Mouse (Mus musculus): ENCODE results near the gene Pla2g2f.

Pla2g2f gene

GRCm38 (mm10) chr4:138762266-138762665 is 4.8 kb upstream of the Pla2g2f start:
- no peak for DNase-seq (ENCODE audit: low read depth, low spot score)

GRCm38 (mm10) chr4:138755983-138756382 is 1.4 kb downstream of the Pla2g2f start:
- no peak for DNase-seq (ENCODE audit: low read depth, low spot score)

GRCm38 (mm10) chr4:138755439-138755838 is 2.0 kb downstream of the Pla2g2f start:
- DNase-seq (ENCODE audit: low read depth, low spot score), result no peak

- no peak for DNase-seq (ENCODE audit: low read depth, low spot score)
Observed at GRCm38 (mm10) chr4:138754432-138754831, 3.0 kb downstream of the Pla2g2f start.

- no peak for DNase-seq (ENCODE audit: low read depth, low spot score)
Observed at GRCm38 (mm10) chr4:138753608-138754007, 3.8 kb downstream of the Pla2g2f start.

- no peak for DNase-seq (ENCODE audit: low read depth, low spot score)
Observed at GRCm38 (mm10) chr4:138752603-138753002, 4.8 kb downstream of the Pla2g2f start.

GRCm38 (mm10) chr4:138748369-138749072 is 8.9 kb downstream of the Pla2g2f start:
- DNase-seq (ENCODE audit: low read depth, low spot score), result peak; percentile 13

GRCm38 (mm10) chr4:138747851-138748250 is 9.6 kb downstream of the Pla2g2f start:
- no peak for DNase-seq (ENCODE audit: low read depth, low spot score)

GRCm38 (mm10) chr4:138746866-138747265 is 10.6 kb downstream of the Pla2g2f start:
- no peak for DNase-seq (ENCODE audit: low read depth, low spot score)

- DNase-seq (ENCODE audit: low read depth, low spot score), result no peak
Observed at GRCm38 (mm10) chr4:138745884-138746283, 11.5 kb downstream of the Pla2g2f start.

GRCm38 (mm10) chr4:138739136-138739851 is 18.1 kb downstream of the Pla2g2f start:
- DNase-seq (ENCODE audit: low read depth, low spot score), result no peak

- DNase-seq (ENCODE audit: low read depth, low spot score), result no peak
Observed at GRCm38 (mm10) chr4:138737031-138737430, 20.4 kb downstream of the Pla2g2f start, which contains the start of gene Ubxn10. TSS of gene Ubxn10 (minus strand) at chr4:138737167.

GRCm38 (mm10) chr4:138734863-138735262 is 22.6 kb downstream of the Pla2g2f start:
- no peak for DNase-seq (ENCODE audit: low read depth, low spot score)

- DNase-seq (ENCODE audit: low read depth, low spot score), result no peak
Observed at GRCm38 (mm10) chr4:138734105-138734504, 23.3 kb downstream of the Pla2g2f start.

GRCm38 (mm10) chr4:138729018-138729703 is 28.3 kb downstream of the Pla2g2f start:
- DNase-seq (ENCODE audit: low read depth, low spot score), result no peak

GRCm38 (mm10) chr4:138725751-138726150 is 31.7 kb downstream of the Pla2g2f start:
- no peak for DNase-seq (ENCODE audit: low read depth, low spot score)

GRCm38 (mm10) chr4:138725127-138725461 is 32.3 kb downstream of the Pla2g2f start:
- DNase-seq (ENCODE audit: low read depth, low spot score), result peak; percentile 58

GRCm38 (mm10) chr4:138724354-138725126 is 32.9 kb downstream of the Pla2g2f start, which contains the start of gene Pla2g2c:
TSS of gene Pla2g2c (plus strand) at chr4:138724792.
- DNase-seq (ENCODE audit: low read depth, low spot score), result peak; percentile 34

GRCm38 (mm10) chr4:138723493-138724281 is 33.7 kb downstream of the Pla2g2f start:
- DNase-seq (ENCODE audit: low read depth, low spot score), result no peak

- DNase-seq (ENCODE audit: low read depth, low spot score), result no peak
Observed at GRCm38 (mm10) chr4:138719264-138719596, 38.2 kb downstream of the Pla2g2f start.

All from CD4-positive helper T cell, adult 2 months (primary cell).